Mouse (Mus musculus) cerebellum, adult 2 months (tissue): ENCODE results near the gene St6galnac3. TPM values are rescaled to one million over a fixed set of nuclear protein-coding genes. Genes with fewer than 3 reads are reported as not detected.

ENCODE experiments used
- DNase-seq, 2 experiments: peaks; one replicate each; pipeline ENCODE4 v3.0.0; 2021
- H3K27ac ChIP-seq: fragments of 200-500 bp; 2 replicates; pipeline ENCODE4 v1.5.1; 2012; ENCODE audit warnings: low read length, control low read depth, inconsistent platforms; ENCODE audit not compliant: insufficient read depth
- H3K27me3 ChIP-seq: fragments of 200-500 bp; 2 replicates; pipeline ENCODE4 v1.6.1; 2012; ENCODE audit warnings: inconsistent platforms, mild to moderate bottlenecking, low read length, moderate library complexity; ENCODE audit not compliant: control insufficient read depth, insufficient read depth
- H3K4me1 ChIP-seq: fragments of 200-500 bp; 2 replicates; pipeline ENCODE4 v1.6.1; 2011; ENCODE audit warnings: low read length; ENCODE audit not compliant: control insufficient read depth, insufficient read depth
- H3K4me3 ChIP-seq: fragments of 200-500 bp; replicated peaks from 2 replicates; pipeline ENCODE3; 2011; ENCODE audit warnings: mild to moderate bottlenecking, low read depth, low read length, control low read depth; ENCODE audit not compliant: insufficient read depth
- CTCF ChIP-seq: fragments of 200-500 bp; IDR thresholded peaks from 2 replicates; pipeline ENCODE4 v1.5.1; 2011; ENCODE audit warnings: low read depth, mild to moderate bottlenecking, control low read depth, low read length, moderate library complexity, borderline replicate concordance; ENCODE audit not compliant: insufficient read depth
- POLR2A ChIP-seq: fragments of 200-500 bp; IDR thresholded peaks from 2 replicates; pipeline ENCODE4 v1.6.1; 2011; ENCODE audit warnings: low read length, control low read depth, borderline replicate concordance; ENCODE audit not compliant: insufficient read depth
- WGBS: fragments of 180-500 bp; shearing (Covaris S2); methylation state at CpG from one replicate; pipeline ENCODE4 v1.1.7; 2018; 5-methylcytosine and 5-hydroxymethylcytosine counted together
- polyA plus RNA-seq: library from polyadenylated mRNA; depleted of rRNA; stranded (reverse); fragments of >200 nt; gene quantifications from 2 replicates; pipeline ENCODE4 v1.2.3, GENCODE M21; 2012

Gene St6galnac3
- polyA plus RNA-seq, 1 experiment: 14.6 TPM

- Histone ChIP-seq H3K4me3 (no peak overlapping the region), H3K27me3 (no peaks in the 10 kb centered on the region), H3K27ac (no peak overlapping the region), H3K4me1 (no peaks in the 10 kb centered on the region)
- TF ChIP-seq POLR2A: no peak
- TF ChIP-seq CTCF: no peak
- WGBS: 84% methylated on average over 3 of the region's 3 CpGs
- DNase-seq: no peak
These were observed 419.8 kb downstream of the St6galnac3 start for GRCm38 (mm10) chr3:153305153-153305552.

GRCm38 (mm10) chr3:153302376-153302775 lies 422.6 kb downstream of the St6galnac3 start:
- 94% methylated on average over 7 of the region's 7 CpGs for WGBS
- no peak for DNase-seq

GRCm38 (mm10) chr3:153296375-153297068 lies 428.5 kb downstream of the St6galnac3 start:
- Histone ChIP-seq H3K4me3 (no peak overlapping the region), H3K4me1 (peaks cover 5% of the 10 kb centered on the region), H3K27ac (no peak overlapping the region), H3K27me3 (no peaks in the 10 kb centered on the region)
- no peak for DNase-seq
- TF ChIP-seq POLR2A (no peak), CTCF (no peak)
- 71% methylated on average over 22 of the region's 22 CpGs for WGBS

More at GRCm38 (mm10) chr3:153302376-153302775, 422.6 kb downstream of the St6galnac3 start:
- TF ChIP-seq CTCF (no peak), POLR2A (no peak)
- Histone ChIP-seq H3K4me3 (no peak overlapping the region), H3K27me3 (no peaks in the 10 kb centered on the region), H3K27ac (no peak overlapping the region), H3K4me1 (no peaks in the 10 kb centered on the region)

GRCm38 (mm10) chr3:153292853-153293252 lies 432.1 kb downstream of the St6galnac3 start:
- Histone ChIP-seq H3K4me1 (peaks cover 9% of the 10 kb centered on the region), H3K4me3 (no peak overlapping the region), H3K27me3 (no peaks in the 10 kb centered on the region), H3K27ac (no peak overlapping the region)
- no peak for TF ChIP-seq CTCF
- no peak for TF ChIP-seq POLR2A
- WGBS: 97% methylated on average over 5 of the region's 5 CpGs
- no peak for DNase-seq

GRCm38 (mm10) chr3:153292363-153292762 lies 432.6 kb downstream of the St6galnac3 start:
- TF ChIP-seq POLR2A: no peak
- no peak for TF ChIP-seq CTCF
- 16% methylated on average over 9 of the region's 9 CpGs for WGBS
- peak overlapping the region; percentile 59; the same call in 1 of the 2 replicates for H3K27ac ChIP-seq
- H3K27me3 ChIP-seq: no peaks in the 10 kb centered on the region
- H3K4me3 ChIP-seq: no peak overlapping the region
- DNase-seq: peak; percentile 52 to 66
- H3K4me1 ChIP-seq: peaks cover 9% of the 10 kb centered on the region

- H3K4me3 ChIP-seq: no peak overlapping the region
- 67% methylated on average over 6 of the region's 6 CpGs for WGBS
- peaks cover 9% of the 10 kb centered on the region for H3K4me1 ChIP-seq
- peak in 1 of 2 experiments; percentile 20 for DNase-seq
- TF ChIP-seq CTCF (no peak), POLR2A (no peak)
- no peak overlapping the region for H3K27ac ChIP-seq
- no peaks in the 10 kb centered on the region for H3K27me3 ChIP-seq
These were observed 433.4 kb downstream of the St6galnac3 start for GRCm38 (mm10) chr3:153291406-153292045.

GRCm38 (mm10) chr3:153289971-153290370 lies 435.0 kb downstream of the St6galnac3 start:
- no peak for TF ChIP-seq CTCF
- no peak for TF ChIP-seq POLR2A
- H3K27ac ChIP-seq: no peak overlapping the region
- no peak for DNase-seq
- 97% methylated on average over 4 of the region's 4 CpGs for WGBS
- H3K4me1 ChIP-seq: peaks cover 9% of the 10 kb centered on the region
- no peak overlapping the region for H3K4me3 ChIP-seq
- no peaks in the 10 kb centered on the region for H3K27me3 ChIP-seq

- TF ChIP-seq CTCF: no peak
- no peak for TF ChIP-seq POLR2A
- Histone ChIP-seq H3K27ac (no peak overlapping the region), H3K4me1 (peaks cover 9% of the 10 kb centered on the region; the same call in 1 of the 2 replicates), H3K27me3 (no peaks in the 10 kb centered on the region), H3K4me3 (no peak overlapping the region)
- no peak for DNase-seq
- 98% methylated on average over 4 of the region's 4 CpGs for WGBS
These were observed 437.4 kb downstream of the St6galnac3 start for GRCm38 (mm10) chr3:153287564-153287963.
